Mouse (Mus musculus): ENCODE data around the gene Dcaf17.

Gene Dcaf17

DNA sequence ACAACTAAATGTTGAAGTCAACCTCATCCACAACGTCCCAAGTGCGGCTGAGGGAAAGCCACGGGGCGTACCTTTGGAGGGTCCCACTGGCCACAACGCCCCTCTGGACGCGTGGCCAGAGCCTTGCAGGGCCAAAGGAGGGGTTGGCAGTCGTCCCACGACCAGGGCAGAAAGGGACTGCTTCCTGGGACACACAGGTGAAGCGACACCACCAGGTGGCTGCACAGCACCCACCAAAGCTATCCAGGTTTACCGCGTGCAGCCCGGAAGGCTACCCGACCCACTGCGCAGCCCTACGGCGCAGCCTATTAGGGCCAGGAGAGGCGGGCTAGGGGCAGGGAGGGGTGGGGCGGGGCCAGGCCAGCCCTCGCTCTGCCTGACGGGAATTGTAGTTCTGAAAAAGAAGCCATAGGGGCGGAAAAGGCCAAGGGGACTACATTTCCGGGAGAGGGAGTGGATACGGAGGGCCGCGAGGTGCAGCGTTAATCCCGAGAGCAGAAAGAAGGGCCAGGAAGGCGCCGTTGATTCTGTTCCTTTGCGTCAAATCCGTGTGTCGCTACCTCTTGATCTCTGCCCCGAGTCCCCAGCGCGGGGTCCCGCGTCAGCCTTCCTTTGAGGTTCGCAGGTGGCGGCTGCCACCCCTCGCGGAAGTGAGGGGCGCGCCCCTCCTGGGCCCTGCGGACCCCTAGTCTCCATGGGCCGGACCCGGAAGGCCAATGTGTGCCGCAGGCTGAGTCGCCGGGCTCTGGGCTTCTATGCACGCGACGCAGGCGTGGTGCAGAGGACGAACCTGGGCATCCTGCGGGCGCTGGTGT, at the start of gene Dcaf17, which contains the start of gene Mettl8:
Dcaf17 (plus strand) TSS at position 29 of the 815 bp plus-strand sequence.
Mettl8 (minus strand) TSS at position 284 of the 815 bp plus-strand sequence.
- peak; percentile 96 for DNase-seq (ENCODE audit: low spot score in 2 of 2)

DNA sequence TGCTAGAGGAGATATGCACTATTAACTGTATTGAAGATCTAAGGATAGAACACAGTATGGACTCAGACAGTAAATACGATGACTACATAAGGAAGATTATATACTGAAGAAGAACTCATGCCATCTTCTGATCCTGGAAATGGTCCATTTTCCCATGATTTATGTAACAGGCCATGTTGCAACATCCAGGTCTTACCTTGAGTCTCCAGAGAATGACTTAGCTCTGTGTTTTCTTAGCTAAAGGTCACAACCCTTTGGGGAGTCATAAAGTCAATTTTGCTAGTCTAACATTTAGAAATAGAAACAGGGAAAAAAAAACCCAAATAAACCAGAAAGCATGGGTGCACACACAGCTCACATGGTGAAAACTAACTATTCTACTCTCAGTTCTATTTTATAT, 43.3 kb upstream of the Dcaf17 start:
- no peak for DNase-seq (ENCODE audit: low spot score in 2 of 2)

DNA sequence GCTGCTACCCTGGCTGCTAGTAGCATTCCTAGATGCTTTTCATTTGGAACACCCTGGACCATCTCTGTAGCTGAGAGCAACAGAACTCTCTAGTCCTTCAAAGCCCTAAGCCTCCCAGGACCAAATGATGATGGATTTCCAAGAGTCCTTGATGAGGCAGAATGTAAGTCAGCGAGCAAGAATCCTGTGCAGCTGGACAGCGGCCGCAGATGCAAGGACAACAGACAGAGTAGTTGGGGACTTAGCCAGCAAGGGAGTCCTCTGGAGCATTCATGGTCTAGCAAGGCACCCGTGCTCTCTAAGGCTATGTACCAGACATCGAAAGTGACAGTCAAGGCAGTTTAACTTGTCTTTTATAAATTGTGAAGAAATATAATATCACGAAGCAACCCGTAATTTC, 41.6 kb upstream of the Dcaf17 start:
- no peak for DNase-seq (ENCODE audit: low spot score in 2 of 2)

DNA sequence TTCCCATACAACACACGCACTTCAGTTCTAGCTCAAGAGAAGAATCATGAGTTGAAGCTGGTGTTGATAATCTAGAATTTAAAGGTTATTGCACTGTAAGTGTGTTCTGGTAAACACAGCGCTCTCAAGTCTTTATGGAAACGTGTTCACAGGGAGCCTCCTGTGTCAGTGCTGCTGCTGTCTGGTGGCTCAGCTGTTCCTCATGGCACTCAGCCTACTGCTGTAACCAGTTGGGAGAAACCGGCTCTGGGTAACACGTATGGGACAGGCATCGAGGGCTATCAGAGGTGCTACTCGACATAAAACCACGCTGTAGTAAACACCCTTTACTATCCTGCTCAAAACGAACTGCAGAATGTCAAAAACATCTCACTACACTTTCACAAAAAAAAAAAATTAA, 35.9 kb upstream of the Dcaf17 start:
- DNase-seq (ENCODE audit: low spot score in 2 of 2): no peak

DNA sequence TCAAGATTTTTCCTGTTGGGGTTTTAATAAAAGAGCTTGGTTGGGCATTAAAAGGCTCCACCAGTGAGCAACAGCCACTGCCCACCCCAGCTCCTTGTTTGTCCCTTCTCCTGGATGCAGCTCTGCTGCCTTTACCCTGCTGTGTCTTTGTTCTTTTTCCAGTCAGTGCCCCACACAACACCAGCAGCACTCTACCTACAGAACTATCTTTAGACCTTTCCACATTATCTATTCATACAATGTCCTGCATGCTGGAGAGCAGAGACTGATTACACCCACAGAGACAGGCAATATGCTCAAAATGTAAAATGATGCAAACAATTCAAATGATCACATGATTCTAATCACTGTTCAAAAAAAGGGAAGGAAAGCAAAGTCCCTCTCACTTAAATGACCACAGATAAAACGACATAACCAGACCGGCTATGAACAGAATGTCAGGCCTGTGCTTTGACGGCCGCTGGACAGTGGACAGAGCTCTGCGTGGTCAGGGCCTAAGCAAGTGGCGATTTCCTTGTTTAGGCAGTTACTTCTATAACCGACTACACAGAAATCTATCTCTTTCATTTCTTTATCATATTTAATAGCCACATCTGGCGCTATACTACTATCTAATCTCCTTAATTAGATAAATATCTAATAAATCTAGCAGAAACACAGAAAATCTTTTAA, 35.3 kb upstream of the Dcaf17 start:
- no peak for DNase-seq (ENCODE audit: low spot score in 2 of 2)

DNA sequence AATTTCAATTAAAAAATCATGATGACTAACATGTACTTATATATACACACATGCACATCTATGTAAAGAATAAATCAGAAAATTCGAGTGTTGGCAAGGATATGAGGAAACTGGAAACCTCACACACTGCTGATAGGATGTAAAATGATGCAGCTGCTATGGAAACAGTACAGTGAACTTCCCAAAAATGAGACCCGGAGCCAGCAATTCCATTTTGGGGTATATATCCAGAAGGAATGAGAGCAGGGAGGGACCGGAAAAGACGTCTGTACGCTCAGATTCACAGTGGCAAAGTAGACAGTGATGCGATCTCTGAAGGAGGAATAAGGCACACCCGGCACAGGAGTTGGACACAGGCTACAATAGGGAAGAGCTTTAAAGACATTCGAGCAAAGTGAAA, 34.5 kb upstream of the Dcaf17 start:
- DNase-seq (ENCODE audit: low spot score in 2 of 2): no peak

DNA sequence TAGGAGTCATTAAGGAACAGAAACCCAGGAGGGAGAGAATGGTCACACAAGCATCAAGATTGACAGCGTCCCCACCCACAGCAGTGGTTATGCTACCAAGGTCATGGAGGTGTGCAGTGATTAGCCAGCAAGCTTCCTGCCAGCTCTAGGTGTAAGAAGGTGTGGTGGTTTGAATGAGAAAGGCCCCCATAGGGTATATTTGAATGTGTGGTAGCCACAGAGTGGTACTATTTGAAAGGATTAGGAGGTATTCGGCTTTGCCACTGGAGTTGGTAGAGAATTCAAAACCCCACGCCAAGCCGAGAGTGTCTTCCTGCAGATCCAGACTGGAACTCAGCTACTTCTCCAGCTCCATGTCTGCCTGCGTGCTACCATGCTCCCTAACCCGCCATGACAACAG, 32.1 kb upstream of the Dcaf17 start:
- DNase-seq (ENCODE audit: low spot score in 2 of 2): no peak

DNA sequence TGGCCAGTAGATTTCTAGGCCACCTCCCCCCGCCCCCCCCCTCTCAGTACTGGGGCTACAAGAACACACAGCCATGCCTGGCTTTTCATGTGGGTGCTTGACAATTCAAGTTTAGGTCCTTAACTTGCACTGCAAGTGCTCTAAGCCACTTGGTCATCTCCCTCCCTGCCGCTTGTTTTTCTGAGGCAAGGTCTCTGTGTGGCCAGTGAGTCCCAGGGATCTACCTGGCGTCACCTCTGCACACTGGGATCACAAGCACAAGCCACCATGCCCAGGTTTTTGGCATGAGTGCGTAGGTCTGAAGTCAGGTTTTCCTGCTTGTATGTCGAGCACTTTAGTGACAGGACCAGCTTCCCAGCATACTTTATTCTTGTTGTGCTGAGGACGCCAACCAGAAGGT, 31.1 kb upstream of the Dcaf17 start:
- no peak for DNase-seq (ENCODE audit: low spot score in 2 of 2)

DNA sequence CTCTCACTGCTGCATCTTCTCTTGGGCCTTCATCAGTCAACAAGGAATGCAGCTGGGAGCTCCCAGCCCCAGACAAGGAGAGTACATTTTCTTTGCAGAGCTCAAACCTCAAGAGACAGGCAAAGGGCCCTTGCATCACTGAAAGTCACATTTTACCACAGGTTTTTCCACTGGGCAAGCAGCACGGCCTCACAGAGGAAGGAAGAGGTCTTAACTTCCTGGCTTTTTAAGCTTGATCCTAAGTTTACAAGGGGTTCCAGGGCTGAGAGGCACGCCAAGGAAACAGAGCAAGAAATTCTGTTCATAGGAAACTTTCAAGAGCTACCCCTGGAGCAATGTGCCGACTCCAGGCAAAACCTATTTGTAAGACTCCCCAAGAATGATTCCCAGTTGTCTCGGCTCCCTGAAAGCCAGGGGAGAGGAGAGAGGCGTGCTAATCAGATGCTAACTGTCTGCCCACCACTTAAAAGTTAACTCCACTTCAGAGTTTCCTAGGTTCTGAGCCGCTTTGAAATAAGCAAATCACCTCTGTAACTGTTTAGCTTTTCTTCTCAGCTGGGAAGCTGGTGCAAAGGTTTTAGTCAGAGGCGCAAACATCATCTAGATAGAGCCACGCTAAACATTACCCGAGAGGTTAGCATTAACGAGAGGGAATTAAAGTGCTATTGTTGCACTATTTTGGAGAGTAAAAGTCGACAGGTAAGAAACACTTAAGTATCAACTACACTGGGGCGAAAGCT, 29.4 kb upstream of the Dcaf17 start:
- DNase-seq (ENCODE audit: low spot score in 2 of 2): no peak

DNA sequence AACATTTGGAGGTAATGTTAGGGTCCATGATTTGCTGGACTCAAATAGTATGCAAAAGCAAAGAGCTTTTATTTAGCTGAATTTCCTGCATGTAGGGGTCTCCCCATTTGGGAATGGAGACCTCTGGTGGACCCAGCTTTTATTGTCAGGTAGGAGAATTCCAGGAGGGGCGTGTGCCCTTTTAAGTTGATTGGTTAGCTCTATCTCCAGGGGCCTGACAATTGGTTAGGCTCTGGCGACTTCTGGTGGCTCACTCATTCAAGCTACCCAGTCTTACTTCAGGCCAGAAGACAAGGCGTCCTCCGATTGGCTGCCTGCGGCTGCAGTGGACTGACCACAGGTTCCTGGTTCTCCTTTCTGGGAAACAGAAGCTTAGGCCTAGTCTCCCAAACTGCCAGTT, 28.3 kb upstream of the Dcaf17 start:
- DNase-seq (ENCODE audit: low spot score in 2 of 2): no peak

DNA sequence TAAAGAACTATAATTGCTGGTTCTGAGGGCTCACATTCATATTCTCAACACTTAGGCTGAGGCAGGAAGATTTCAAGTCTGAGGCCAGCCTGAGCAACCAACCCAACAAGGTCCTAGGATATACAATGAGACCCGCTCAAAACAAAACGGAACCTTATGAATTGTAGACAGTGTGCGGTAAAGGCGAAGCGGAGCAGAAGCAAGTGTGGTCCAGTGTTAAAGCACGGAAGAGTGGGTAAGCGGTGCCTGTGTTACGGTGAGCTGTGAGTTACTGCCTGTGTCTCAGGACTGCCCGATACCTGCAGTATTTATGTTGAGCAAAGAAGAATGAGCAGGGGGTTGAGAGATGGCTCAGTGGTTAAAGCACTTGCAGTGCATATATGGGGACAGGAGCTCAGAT, 27.5 kb upstream of the Dcaf17 start:
- no peak for DNase-seq (ENCODE audit: low spot score in 2 of 2)

DNA sequence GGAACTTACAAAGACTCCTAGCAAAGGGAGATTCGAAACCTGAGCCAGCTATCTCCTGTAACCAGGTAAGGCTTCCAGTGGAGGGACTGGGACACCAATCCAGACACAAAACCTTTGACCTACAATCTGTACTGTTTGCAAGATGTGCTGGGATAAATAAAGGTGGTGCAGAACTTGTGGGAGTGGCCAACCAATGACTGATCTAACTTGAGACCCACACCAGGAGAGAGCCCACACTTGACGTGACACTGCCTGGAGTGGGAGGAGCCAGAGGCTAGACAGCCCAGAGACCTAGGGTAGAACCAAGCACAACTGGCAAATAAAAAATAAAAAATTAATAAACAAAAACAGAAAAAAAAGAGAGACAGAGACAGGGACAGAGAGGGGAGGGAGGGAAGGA, 24.5 kb upstream of the Dcaf17 start:
- DNase-seq (ENCODE audit: low spot score in 2 of 2): no peak

DNA sequence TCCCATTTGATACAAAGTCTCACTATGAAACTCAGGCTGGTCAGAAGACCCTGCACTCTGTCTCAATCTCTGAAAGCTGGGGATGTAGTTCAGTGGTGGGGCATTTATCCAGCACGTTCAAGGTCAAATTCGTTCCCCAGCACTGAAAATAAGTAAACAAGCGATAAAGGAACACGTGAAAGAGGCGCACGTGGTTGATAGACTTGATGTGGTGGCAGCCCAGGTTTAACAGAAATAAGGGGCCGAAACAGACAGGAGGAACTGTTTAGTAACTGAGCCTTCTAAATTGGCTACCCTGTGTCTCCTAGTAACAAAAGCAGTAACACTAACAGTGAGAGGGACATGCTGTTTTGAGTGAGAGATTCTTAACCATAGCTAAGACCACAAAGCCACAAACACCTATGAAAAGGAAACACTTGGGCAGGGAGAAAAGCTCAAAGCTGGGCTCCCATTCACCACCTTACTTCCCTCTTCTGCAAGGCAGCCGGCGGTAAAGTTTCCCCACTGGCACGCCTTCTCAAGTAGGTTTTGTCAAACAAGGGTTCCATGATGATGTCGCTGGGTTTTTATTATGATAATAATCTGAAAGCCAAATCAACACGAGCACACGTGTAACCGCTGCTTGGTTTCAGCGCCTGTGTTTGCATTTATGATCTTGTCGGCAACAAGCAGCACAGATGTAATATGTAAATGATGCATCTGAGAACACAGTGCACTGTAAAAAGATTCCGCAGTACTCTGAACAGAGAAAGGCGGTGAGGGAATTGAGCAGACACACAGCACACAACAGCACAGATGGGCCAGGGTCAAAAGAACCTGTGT, 22.9 kb upstream of the Dcaf17 start:
- no peak for DNase-seq (ENCODE audit: low spot score in 2 of 2)

DNA sequence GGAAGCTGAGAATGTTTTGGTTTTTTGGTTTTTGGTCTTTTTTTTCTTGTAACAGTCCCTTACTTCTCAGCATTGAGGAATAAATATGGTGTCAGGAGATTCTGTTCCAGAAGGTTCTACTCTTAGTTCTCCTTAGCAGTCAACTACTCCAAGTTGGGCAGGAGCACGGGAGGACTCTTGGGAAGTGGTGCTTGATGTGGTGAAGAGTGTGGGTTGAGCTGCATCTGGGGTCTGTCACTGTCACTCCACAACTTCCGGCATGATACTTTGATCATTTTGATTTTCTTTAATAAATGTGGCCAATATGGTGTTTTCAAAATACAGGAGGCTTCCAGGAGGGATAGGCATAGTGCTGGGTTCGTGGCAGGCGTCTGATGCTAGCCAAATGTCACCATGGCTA, 22.1 kb upstream of the Dcaf17 start:
- no peak for DNase-seq (ENCODE audit: low spot score in 2 of 2)

DNA sequence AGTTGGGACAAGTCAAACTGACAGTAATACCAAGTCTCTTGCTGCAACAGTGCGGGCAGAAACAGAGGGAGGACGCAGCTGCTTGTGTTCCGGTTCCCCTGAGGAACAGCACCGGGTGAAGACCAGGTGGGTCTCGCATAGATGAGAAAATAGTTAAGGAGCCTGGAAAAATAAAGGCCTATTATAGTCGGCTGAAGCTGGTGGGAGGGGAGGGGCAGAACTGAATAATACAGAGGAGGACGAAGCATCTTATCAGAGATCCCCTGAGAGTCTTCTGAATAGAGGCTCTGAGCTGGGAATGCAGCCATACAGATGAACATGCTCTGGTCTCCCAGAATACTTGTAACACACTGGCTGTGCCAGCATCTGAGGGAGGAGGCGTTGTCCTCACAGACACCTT, 21.1 kb upstream of the Dcaf17 start:
- DNase-seq (ENCODE audit: low spot score in 2 of 2): no peak

DNA sequence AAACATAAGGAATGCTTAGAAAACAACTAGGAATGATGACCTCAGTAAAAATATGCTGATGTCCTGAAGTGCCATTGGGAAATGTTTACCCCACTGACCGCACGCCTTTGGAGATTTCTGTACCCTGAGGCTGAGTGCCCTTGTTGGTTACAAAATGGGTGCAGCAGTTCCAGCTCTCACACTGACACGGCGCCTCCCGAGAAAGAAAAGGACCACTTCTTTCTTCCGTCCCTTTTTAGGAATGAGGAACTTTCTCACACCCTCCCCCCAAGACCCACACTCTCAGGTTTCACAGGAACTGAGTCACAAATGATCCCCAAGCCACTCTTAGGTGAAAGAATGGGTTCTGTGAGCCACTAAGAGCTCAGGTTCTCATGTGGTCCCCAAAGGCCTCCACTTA, 17.7 kb upstream of the Dcaf17 start:
- no peak for DNase-seq (ENCODE audit: low spot score in 2 of 2)

DNA sequence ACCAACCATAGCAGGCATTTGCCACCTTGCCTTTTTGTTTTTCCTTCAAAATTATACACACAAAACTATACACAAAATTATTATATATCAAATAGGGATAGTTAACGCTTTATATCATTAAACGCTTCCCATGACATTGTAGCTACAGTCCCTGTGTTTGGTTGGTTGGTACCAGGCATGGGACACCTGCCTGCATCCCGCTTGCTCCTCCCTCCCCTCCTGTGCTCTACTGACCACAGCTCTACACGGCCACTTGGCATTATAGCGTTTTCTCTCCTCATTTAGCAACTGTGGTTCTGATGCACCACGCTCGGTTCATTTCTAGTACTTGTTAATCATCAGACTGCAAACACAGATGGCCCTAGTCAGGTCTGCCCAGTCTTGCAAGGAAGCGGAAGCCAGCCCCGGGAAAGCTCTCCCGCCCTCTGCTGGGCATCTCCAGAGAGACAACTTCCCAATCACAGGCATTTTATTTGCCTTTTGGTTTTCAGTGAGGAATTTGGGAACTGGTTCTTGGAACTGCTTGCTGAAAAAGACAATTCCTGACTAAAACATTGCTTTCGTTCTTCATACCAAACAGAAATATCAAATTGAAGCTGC, 15.5 kb upstream of the Dcaf17 start:
- peak in 1 of 2 experiments; percentile 55 for DNase-seq (ENCODE audit: low spot score in 2 of 2)

DNA sequence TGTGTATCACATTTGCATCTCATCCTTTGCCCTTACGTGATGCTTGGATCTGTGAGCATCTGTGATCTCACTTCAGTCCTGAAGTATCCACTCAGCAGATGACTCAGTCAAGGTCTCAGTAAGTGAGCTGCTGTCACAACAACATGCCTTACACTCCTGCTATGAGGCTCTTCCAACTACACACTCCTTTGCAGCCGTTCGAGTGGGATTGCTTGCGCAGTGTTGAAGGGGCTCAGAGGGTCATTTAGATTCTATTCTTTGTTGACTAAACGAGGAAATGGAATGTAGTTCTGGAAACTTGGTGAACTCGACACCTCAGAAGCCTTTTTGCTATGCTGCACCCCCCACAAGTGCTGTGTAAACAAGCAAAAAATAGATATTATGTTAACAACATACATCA, 9.0 kb upstream of the Dcaf17 start:
- DNase-seq (ENCODE audit: low spot score in 2 of 2): no peak

DNA sequence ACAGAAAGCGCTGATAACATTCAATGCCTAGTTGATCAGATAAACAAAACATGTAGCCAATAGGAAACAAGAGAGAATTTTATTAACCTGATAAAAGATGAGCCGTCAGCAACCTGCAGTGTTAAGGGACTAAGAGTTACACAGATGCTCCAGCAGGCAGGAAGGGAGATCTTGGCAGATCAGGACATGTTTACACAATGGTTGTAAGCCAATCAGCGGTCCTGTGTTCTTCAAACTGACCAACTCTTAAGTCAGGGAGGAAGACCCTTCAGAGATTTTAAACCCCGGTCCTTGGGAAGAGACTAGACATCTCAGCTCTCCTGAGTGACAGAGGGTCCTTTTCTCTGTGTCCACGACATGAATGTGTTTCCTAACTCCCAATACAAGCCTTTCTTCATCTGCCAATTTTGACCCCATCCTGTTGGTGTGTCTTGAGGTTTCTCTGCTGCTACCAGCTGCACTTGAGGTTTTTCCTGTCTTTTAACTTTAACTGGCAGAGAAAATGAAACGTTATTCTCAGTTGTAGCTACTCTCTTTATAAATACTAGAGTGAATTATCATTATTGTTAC, 8.3 kb upstream of the Dcaf17 start:
- DNase-seq (ENCODE audit: low spot score in 2 of 2): peak; percentile 40 to 60

DNA sequence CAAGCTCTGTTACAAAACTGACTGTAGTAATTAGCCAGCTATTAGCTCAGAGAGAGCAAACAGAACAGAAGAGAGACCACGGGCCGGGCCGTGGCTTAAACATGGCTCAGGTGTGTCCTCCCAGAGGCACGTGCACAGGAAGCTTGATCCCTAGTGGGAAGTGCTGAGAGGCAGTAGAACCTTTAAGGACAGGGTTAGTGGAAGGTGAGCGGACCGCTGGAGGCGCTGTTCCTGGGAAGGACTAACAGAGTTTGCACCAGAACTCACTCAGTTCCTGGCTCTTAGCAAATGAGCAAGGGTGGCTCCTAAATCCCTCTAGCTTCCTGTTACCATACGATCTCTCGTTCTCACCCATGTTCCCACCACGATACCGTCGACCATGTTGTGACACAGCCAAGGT, 6.2 kb upstream of the Dcaf17 start:
- DNase-seq (ENCODE audit: low spot score in 2 of 2): no peak

DNA sequence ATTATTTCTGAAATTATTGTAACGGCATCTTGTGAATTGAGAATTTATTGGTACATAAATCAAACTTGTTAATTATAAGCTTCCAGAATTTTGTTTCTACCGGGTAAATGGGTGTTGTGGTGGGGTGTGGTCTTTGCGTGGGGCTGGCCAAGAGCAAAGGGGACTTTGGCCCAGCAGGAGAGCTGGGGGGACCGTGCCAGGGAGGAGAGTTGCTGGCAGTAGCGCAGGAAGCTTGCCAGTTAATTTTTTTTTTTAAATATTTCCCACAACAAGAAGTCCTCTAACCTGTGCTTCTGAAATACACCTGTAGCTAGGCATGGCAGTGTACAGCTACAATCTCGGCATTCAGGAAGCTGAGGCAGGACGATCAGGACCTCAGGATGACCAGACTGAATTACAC, 4.6 kb upstream of the Dcaf17 start:
- no peak for DNase-seq (ENCODE audit: low spot score in 2 of 2)

Measured in thymus, postnatal 10 days (tissue).